Mouse (Mus musculus) lung, adult 10 weeks (tissue): Measurements from ENCODE around the gene 3110040M04Rik. TPM values are rescaled to one million over a fixed set of nuclear protein-coding genes. Genes with fewer than 3 reads are reported as not detected.

Experiments used
- polyA plus RNA-seq: library from polyadenylated mRNA; stranded (reverse); fragments of 350-450 nt; fragmentation: Illumina TruSeq; extraction: RNeasy Lipid Tissue Mini Kit (QIAGEN cat#74804); gene quantifications from one replicate; pipeline ENCODE4 v1.2.3, GENCODE M21; 2014; ENCODE audit warnings: low read depth, low replicate concordance; ENCODE audit not compliant: insufficient read depth

Gene 3110040M04Rik
- not detected for polyA plus RNA-seq

DNA sequence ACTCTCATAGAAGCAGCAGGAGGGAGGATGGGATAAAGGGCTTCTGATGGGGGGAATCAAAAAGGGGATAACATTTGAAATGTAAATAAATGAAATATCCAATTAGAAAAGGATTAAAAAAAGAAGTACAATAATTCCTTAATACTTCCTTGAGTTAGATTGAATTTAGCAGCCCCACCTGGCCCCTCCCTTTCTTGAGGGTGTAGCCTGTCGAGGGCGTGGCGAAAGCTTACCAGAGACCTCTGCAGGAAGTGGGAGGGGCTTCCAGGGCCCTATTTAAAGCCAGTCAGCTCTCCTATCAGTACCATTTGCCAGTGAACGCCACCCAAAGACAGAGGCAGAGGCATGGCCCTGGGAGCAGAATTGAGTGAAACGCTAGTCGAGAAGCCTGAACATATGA lies at the start of gene 3110040M04Rik:
Gene 3110040M04Rik (plus strand): TSS at position 304 of the 400 bp plus-strand sequence.

DNA sequence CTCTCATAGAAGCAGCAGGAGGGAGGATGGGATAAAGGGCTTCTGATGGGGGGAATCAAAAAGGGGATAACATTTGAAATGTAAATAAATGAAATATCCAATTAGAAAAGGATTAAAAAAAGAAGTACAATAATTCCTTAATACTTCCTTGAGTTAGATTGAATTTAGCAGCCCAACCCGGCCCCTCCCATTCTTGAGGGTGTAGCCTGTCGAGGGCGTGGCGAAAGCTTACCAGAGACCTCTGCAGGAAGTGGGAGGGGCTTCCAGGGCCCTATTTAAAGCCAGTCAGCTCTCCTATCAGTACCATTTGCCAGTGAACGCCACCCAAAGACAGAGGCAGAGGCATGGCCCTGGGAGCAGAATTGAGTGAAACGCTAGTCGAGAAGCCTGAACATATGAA lies 21.7 kb upstream of the 3110040M04Rik start, which contains the start of gene Gm47985:
Gene Gm47985 (plus strand): TSS at position 272 of the 400 bp plus-strand sequence.

DNA sequence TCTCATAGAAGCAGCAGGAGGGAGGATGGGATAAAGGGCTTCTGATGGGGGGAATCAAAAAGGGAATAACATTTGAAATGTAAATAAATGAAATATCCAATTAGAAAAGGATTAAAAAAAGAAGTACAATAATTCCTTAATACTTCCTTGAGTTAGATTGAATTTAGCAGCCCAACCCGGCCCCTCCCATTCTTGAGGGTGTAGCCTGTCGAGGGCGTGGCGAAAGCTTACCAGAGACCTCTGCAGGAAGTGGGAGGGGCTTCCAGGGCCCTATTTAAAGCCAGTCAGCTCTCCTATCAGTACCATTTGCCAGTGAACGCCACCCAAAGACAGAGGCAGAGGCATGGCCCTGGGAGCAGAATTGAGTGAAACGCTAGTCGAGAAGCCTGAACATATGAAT lies 11.8 kb upstream of the 3110040M04Rik start, which contains the start of gene Gm8947:
Gene Gm8947 (plus strand): TSS at position 302 of the 400 bp plus-strand sequence.

DNA sequence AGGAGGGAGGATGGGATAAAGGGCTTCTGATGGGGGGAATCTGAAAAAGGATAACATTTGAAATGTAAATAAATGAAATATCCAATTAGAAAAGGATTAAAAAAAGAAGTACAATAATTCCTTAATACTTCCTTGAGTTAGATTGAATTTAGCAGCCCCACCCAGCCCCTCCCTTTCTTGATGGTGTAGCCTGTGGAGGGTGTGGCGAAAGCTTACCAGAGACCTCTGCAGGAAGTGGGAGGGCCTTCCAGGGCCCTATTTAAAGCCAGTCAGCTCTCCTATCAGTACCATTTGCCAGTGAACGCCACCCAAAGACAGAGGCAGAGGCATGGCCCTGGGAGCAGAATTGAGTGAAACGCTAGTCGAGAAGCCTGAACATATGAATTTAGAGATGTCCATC lies 5.8 kb upstream of the 3110040M04Rik start, which contains the start of gene Gm47995:
Gene Gm47995 (plus strand): TSS at position 329 of the 400 bp plus-strand sequence.

DNA sequence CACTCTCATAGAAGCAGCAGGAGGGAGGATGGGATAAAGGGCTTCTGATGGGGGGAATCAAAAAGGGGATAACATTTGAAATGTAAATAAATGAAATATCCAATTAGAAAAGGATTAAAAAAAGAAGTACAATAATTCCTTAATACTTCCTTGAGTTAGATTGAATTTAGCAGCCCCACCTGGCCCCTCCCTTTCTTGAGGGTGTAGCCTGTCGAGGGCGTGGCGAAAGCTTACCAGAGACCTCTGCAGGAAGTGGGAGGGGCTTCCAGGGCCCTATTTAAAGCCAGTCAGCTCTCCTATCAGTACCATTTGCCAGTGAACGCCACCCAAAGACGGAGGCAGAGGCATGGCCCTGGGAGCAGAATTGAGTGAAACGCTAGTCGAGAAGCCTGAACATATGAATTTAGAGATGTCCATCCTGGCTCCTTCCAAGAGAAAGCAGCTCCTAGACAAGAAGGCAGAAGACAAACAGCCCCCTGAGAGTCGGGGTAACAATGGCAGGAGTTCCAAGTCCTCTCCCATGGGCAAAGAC lies 6.0 kb downstream of the 3110040M04Rik start, which contains the start of gene Gm47996:
Gene Gm47996 (plus strand): TSS at position 308 of the 532 bp plus-strand sequence.

Other genes with a start within 250 kb of the 3110040M04Rik start
- 9.8 TPM for gene Hmcn1, start 210.7 kb upstream of the 3110040M04Rik start, polyA plus RNA-seq
- not detected for gene Gm47985, start 21.6 kb upstream of the 3110040M04Rik start, polyA plus RNA-seq
- gene Gm8947, start 11.7 kb upstream of the 3110040M04Rik start, polyA plus RNA-seq: not detected
- gene Gm47995, start 5.7 kb upstream of the 3110040M04Rik start, polyA plus RNA-seq: not detected
- gene Gm47996, start 6.0 kb downstream of the 3110040M04Rik start, polyA plus RNA-seq: not detected
- gene Ivns1abp, start 140.4 kb downstream of the 3110040M04Rik start, polyA plus RNA-seq: 61.9 TPM
- gene Swt1, start 224.3 kb downstream of the 3110040M04Rik start, polyA plus RNA-seq: 12.7 TPM
- 16.3 TPM for gene Trmt1l, start 224.4 kb downstream of the 3110040M04Rik start, polyA plus RNA-seq